In genomic region chr4:133432560-133433171, GRCm38 (mm10) we compare ENCODE assay signal across 9 mouse cellular contexts. TPM values are rescaled to one million over a fixed set of nuclear protein-coding genes. Genes with fewer than 3 reads are reported as not detected.
DNase-seq lines count a peak whose midpoint lies in the region; ATAC-seq lines count a peak whose summit lies in the region.
"Had no signal": no experiment of that assay in that cellular context is flagged by ENCODE, and none has a peak within 500 bp of the region (broad histone marks: within the 10 kb centered on the region; RNA-seq: fewer than 3 reads in every experiment).

No protein-coding gene starts in this region.

- no peak overlapping the region for H3K4me3 ChIP-seq in heart, embryonic 11.5 days (ENCODE audit: low read depth, low read length)
- no peak overlapping the region for H3K4me3 ChIP-seq in forebrain, embryonic 13.5 days

- no peaks in the 10 kb centered on the region for H3K4me1 ChIP-seq in heart, embryonic 11.5 days (ENCODE audit: control insufficient read depth, insufficient read depth, low read length)
- H3K4me1 ChIP-seq in forebrain, embryonic 13.5 days, result peaks cover 14% of the 10 kb centered on the region

- H3K4me2 ChIP-seq in heart, embryonic 11.5 days, result peak overlapping the region; percentile 14; the same call in 1 of the 2 replicates
- peak overlapping the region; percentile 41 for H3K4me2 ChIP-seq in forebrain, embryonic 13.5 days

- no peak for DNase-seq in heart, adult 11 months
- peak; percentile 76 for DNase-seq in WW6 (ENCODE audit: low read depth, low spot score)
- DNase-seq in left cerebral cortex, postnatal 36 days (ENCODE audit: low spot score in 2 of 2), result peak; percentile 35 to 54
- DNase-seq in right cerebral cortex, adult 2 months (ENCODE audit: low spot score in 2 of 2), result peak; percentile 64 to 65
- no peak for DNase-seq in adrenal gland, adult 8-10 months

- 14% methylated on average over 17 of the region's 17 CpGs for WGBS in heart, embryonic 11.5 days (ENCODE audit: insufficient replicate concordance)
- 25% methylated on average over 17 of the region's 17 CpGs for WGBS in forebrain, embryonic 13.5 days

- intact Hi-C loops in left cerebral cortex, postnatal 36 days (cut with DNase I), result no loop called here

- ATAC-seq in heart, embryonic 11.5 days (replicated peaks; ENCODE audit: insufficient number of reproducible peaks, low FRiP score, low TSS enrichment), result no peak
- peak; percentile 89 for ATAC-seq in forebrain, embryonic 13.5 days
- ATAC-seq in inflammation-experienced regulatory T-cells, adult 6 months, result no peak

- H3K36me3 ChIP-seq in heart, embryonic 11.5 days (ENCODE audit: control insufficient read depth, insufficient read depth, low read length), result no peaks in the 10 kb centered on the region
- no peaks in the 10 kb centered on the region for H3K36me3 ChIP-seq in forebrain, embryonic 13.5 days (ENCODE audit: poor library complexity, severe bottlenecking)

- H3K9me3 ChIP-seq in heart, embryonic 11.5 days (replicated peaks; ENCODE audit: control insufficient read depth, low read length), result no peaks in the 10 kb centered on the region
- H3K9me3 ChIP-seq in forebrain, embryonic 13.5 days (replicated peaks), result no peaks in the 10 kb centered on the region

- H3K9ac ChIP-seq in heart, embryonic 11.5 days (ENCODE audit: low read depth, low read length), result no peak overlapping the region
- no peak overlapping the region for H3K9ac ChIP-seq in forebrain, embryonic 13.5 days

- no peaks in the 10 kb centered on the region for H3K27me3 ChIP-seq in heart, embryonic 11.5 days (ENCODE audit: control insufficient read depth, insufficient read depth, low read length)
- no peaks in the 10 kb centered on the region for H3K27me3 ChIP-seq in forebrain, embryonic 13.5 days

- no peak overlapping the region for H3K27ac ChIP-seq in heart, embryonic 11.5 days (ENCODE audit: low read depth, low read length)
- H3K27ac ChIP-seq in forebrain, embryonic 13.5 days, result peak overlapping the region; percentile 85

RNA-seq across cellular contexts. Expression of gene Tent5b, which starts 47.3 kb away (rescaled TPM):
- 0.47 and 0.83 TPM in 2 replicates for polyA plus RNA-seq in heart, embryonic 11.5 days (2014; fragmentation: Nextera tagmentation; extraction: Ambion mirVana)
- 0.27 TPM in 1 of 2 replicates, not detected in the other for polyA plus RNA-seq in forebrain, embryonic 13.5 days (2015; fragmentation: Nextera tagmentation; extraction: Ambion mirVana)
- total RNA-seq in left cerebral cortex, postnatal 36 days (2021), result not detected
- polyA plus RNA-seq in inflammation-experienced regulatory T-cells, adult 6 months (2017; shearing (Covaris generic)), result not detected
- 10 to 100 TPM in 2 of 4 experiments, 1 to 10 TPM in 2; 1.1 to 14.5 (median 6.0) TPM for total RNA-seq in adrenal gland, adult 8-10 months (2022)
- total RNA-seq: hematopoietic stem cell, adult 5-6 weeks had no signal

Comparison
In these comparisons a context has a peak if more than half of its experiments do, and no peak if none do; other contexts are left out.
1. DNase-seq: peak in WW6 (single experiment), left cerebral cortex, postnatal 36 days (2 of 2) and right cerebral cortex, adult 2 months (2 of 2); none in heart, adult 11 months (single experiment) and adrenal gland, adult 8-10 months (single experiment).